Mouse (Mus musculus): ENCODE data around the gene Dnajb1. TPM values are rescaled to one million over a fixed set of nuclear protein-coding genes. Genes with fewer than 3 reads are reported as not detected.

Dnajb1 gene
- polyA plus RNA-seq, 1 experiment from 2014 or later, result 58.1 TPM

GRCm38 (mm10) chr8:83598146-83598545 lies 9.8 kb upstream of the Dnajb1 start:
- no peak overlapping the region for H3K4me3 ChIP-seq
- no peaks in the 10 kb centered on the region for H3K36me3 ChIP-seq
- H3K27ac ChIP-seq (replicated peaks), result no peak overlapping the region
- H3K4me1 ChIP-seq (replicated peaks), result peaks cover 6% of the 10 kb centered on the region
- WGBS, result 6% methylated on average over 1 of the region's 1 CpGs
- H3K9ac ChIP-seq, result no peak overlapping the region
- H3K9me3 ChIP-seq, result no peaks in the 10 kb centered on the region
- no peak overlapping the region for H3K4me2 ChIP-seq
- H3K27me3 ChIP-seq, result no peaks in the 10 kb centered on the region
- ATAC-seq (ENCODE audit: low FRiP score, low read depth), result no peak

GRCm38 (mm10) chr8:83599814-83600213 lies 8.2 kb upstream of the Dnajb1 start:
- no peak overlapping the region for H3K9ac ChIP-seq
- no peak overlapping the region for H3K4me3 ChIP-seq
- no peaks in the 10 kb centered on the region for H3K27me3 ChIP-seq
- 0 out of 2 replicates have a peak, but pooled peaks cover 2% of the 10 kb centered on the region for H3K4me1 ChIP-seq (replicated peaks)
- H3K36me3 ChIP-seq, result no peaks in the 10 kb centered on the region
- no peak overlapping the region for H3K27ac ChIP-seq (replicated peaks)
- no peak overlapping the region for H3K4me2 ChIP-seq
- ATAC-seq (ENCODE audit: low FRiP score, low read depth), result no peak
- no peaks in the 10 kb centered on the region for H3K9me3 ChIP-seq

GRCm38 (mm10) chr8:83602650-83603029 lies 5.4 kb upstream of the Dnajb1 start:
- no peaks in the 10 kb centered on the region for H3K9me3 ChIP-seq
- H3K27me3 ChIP-seq, result no peaks in the 10 kb centered on the region
- H3K9ac ChIP-seq, result no peak overlapping the region
- H3K4me3 ChIP-seq, result no peak overlapping the region
- no peaks in the 10 kb centered on the region for H3K36me3 ChIP-seq
- H3K4me1 ChIP-seq (replicated peaks), result peaks cover 6% of the 10 kb centered on the region
- 87% methylated on average over 2 of the region's 2 CpGs for WGBS
- no peak overlapping the region for H3K4me2 ChIP-seq
- H3K27ac ChIP-seq (replicated peaks), result no peak overlapping the region
- ATAC-seq (ENCODE audit: low FRiP score, low read depth), result no peak

DNA sequence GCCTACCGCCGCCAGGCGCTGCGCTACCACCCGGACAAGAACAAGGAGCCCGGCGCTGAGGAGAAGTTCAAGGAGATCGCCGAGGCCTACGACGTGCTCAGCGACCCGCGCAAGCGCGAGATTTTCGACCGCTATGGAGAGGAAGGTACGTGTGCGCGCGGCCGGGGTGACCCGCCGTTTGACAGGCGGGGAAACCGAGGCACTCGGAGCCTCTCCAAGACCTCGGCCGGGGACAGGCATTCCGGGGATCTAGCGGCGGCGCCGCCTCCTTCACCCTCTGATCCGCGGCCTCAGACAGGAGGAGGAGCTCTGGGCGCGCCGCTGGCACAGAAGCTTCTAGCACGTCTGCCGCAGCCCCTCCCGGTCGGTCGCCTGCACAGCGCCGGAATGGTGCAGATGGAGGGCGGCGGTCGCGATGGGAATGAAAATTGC lies 421 bp downstream of the Dnajb1 start:
- no peaks in the 10 kb centered on the region for H3K9me3 ChIP-seq
- peak; percentile 79 for ATAC-seq (ENCODE audit: low FRiP score, low read depth)
- WGBS, result under 1% methylated on average over 51 of the region's 51 CpGs
- H3K4me2 ChIP-seq, result peak overlapping the region; percentile 86
- peak overlapping the region; percentile 75 for H3K9ac ChIP-seq
- H3K4me3 ChIP-seq, result peak overlapping the region; percentile 63
- H3K4me1 ChIP-seq (replicated peaks), result peaks cover 23% of the 10 kb centered on the region
- H3K27ac ChIP-seq (replicated peaks), result peak overlapping the region; percentile 95
- H3K27me3 ChIP-seq, result no peaks in the 10 kb centered on the region
- peaks cover 30% of the 10 kb centered on the region for H3K36me3 ChIP-seq

- Histone ChIP-seq H3K9ac (peak overlapping the region; percentile 75), H3K27me3 (no peaks in the 10 kb centered on the region), H3K4me2 (peak overlapping the region; percentile 86), H3K9me3 (no peaks in the 10 kb centered on the region), H3K27ac (replicated peaks) (peak overlapping the region; percentile 95), H3K4me1 (replicated peaks) (peaks cover 23% of the 10 kb centered on the region), H3K4me3 (peak overlapping the region; percentile 63), H3K36me3 (peaks cover 33% of the 10 kb centered on the region)
- 37% methylated on average over 9 of the region's 9 CpGs for WGBS
- no peak for ATAC-seq (ENCODE audit: low FRiP score, low read depth)
Observed at GRCm38 (mm10) chr8:83609086-83609485, 1.1 kb downstream of the Dnajb1 start.

DNA sequence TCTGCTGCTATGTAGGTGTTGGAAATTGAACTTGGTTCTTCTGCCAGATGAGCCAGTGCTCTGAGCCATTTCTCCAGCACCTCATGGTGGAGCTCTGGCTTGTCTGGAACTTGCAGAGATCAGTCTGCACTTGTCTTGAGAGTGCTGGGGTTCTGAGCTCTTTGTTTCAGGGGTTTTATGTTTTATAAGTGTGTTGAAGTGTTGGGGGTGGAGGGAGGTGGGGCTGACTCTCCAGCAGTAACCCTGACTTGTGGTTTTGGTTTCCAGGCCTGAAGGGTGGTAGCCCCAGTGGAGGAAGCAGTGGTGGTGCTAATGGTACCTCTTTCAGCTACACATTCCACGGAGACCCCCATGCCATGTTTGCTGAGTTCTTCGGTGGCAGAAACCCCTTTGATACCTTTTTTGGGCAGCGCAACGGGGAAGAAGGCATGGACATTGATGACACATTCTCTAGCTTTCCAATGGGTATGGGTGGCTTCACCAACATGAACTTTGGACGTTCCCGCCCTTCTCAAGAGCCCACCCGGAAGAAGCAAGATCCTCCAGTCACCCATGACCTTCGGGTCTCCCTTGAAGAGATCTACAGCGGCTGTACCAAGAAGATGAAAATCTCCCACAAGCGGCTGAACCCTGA lies 1.7 kb downstream of the Dnajb1 start:
- Histone ChIP-seq H3K36me3 (peaks cover 33% of the 10 kb centered on the region), H3K27me3 (no peaks in the 10 kb centered on the region), H3K4me3 (peak overlapping the region; percentile 63), H3K27ac (replicated peaks) (no peak overlapping the region), H3K9ac (peak overlapping the region; percentile 75), H3K4me1 (replicated peaks) (peaks cover 23% of the 10 kb centered on the region), H3K4me2 (peak overlapping the region; percentile 86), H3K9me3 (no peaks in the 10 kb centered on the region)
- 96% methylated on average over 10 of the region's 10 CpGs for WGBS
- ATAC-seq (ENCODE audit: low FRiP score, low read depth), result no peak

GRCm38 (mm10) chr8:83611921-83612320 lies 3.9 kb downstream of the Dnajb1 start:
- H3K27ac ChIP-seq (replicated peaks), result no peak overlapping the region
- WGBS, result 95% methylated on average over 4 of the region's 4 CpGs
- H3K9ac ChIP-seq, result no peak overlapping the region
- H3K27me3 ChIP-seq, result no peaks in the 10 kb centered on the region
- peaks cover 33% of the 10 kb centered on the region for H3K36me3 ChIP-seq
- peaks cover 21% of the 10 kb centered on the region for H3K4me1 ChIP-seq (replicated peaks)
- H3K4me3 ChIP-seq, result no peak overlapping the region
- no peak for ATAC-seq (ENCODE audit: low FRiP score, low read depth)
- no peak overlapping the region for H3K4me2 ChIP-seq
- H3K9me3 ChIP-seq, result no peaks in the 10 kb centered on the region

DNA sequence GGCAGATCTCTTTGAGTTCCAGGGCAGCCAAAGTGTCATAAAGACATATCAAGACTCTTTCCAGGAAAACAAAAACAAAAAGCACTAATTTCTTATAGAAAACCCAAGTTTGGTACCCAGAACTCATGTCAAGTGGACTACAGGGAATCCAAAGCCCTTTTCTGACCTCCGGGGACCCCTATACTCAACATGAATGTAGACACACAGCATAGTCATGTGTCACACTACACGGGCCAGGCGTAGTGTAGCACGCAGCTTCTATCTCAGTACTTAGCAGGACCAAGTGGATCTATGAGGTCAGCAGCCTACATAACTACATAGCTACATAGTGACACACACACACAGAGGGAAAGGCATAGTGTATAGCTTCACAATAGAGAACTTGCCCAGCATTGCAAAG lies 5.7 kb downstream of the Dnajb1 start:
- no peak overlapping the region for H3K4me3 ChIP-seq
- WGBS, result 92% methylated on average over 4 of the region's 4 CpGs
- peaks cover 17% of the 10 kb centered on the region for H3K4me1 ChIP-seq (replicated peaks)
- H3K9me3 ChIP-seq, result no peaks in the 10 kb centered on the region
- no peaks in the 10 kb centered on the region for H3K27me3 ChIP-seq
- H3K9ac ChIP-seq, result no peak overlapping the region
- peaks cover 33% of the 10 kb centered on the region for H3K36me3 ChIP-seq
- no peak for ATAC-seq (ENCODE audit: low FRiP score, low read depth)
- no peak overlapping the region for H3K27ac ChIP-seq (replicated peaks)
- H3K4me2 ChIP-seq, result no peak overlapping the region

DNA sequence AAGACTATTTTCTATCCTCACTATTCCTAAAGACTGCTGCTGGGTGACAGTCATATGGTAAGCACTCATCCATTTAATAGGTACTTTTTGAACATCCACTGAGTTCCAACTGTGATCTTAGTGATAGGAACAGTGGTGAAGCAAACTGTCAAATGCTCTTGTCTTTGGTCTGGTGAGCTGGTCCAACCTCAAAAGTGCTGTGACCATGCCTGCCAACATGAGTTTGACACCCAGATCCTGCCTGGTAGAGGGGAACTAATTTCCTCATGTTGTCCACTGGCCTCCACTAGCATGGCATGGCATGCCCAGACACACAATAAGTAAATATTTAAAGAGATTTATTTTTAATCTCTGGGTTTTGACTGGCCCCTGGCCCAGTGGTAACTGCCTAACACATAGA lies 8.6 kb downstream of the Dnajb1 start:
- peaks cover 20% of the 10 kb centered on the region for H3K36me3 ChIP-seq
- H3K4me2 ChIP-seq, result no peak overlapping the region
- H3K4me3 ChIP-seq, result no peak overlapping the region
- H3K9me3 ChIP-seq, result no peaks in the 10 kb centered on the region
- H3K27ac ChIP-seq (replicated peaks), result no peak overlapping the region
- no peaks in the 10 kb centered on the region for H3K27me3 ChIP-seq
- H3K4me1 ChIP-seq (replicated peaks), result peaks cover under 1% of the 10 kb centered on the region; the same call in 1 of the 2 replicates
- H3K9ac ChIP-seq, result no peak overlapping the region
- no peak for ATAC-seq (ENCODE audit: low FRiP score, low read depth)

- H3K4me2 ChIP-seq, result no peak overlapping the region
- ATAC-seq (ENCODE audit: low FRiP score, low read depth), result no peak
- peaks cover 5% of the 10 kb centered on the region for H3K4me1 ChIP-seq (replicated peaks)
- peaks cover 15% of the 10 kb centered on the region for H3K36me3 ChIP-seq
- no peak overlapping the region for H3K9ac ChIP-seq
- H3K9me3 ChIP-seq, result no peaks in the 10 kb centered on the region
- H3K27me3 ChIP-seq, result no peaks in the 10 kb centered on the region
- H3K27ac ChIP-seq (replicated peaks), result no peak overlapping the region
- 92% methylated on average over 2 of the region's 2 CpGs for WGBS
- no peak overlapping the region for H3K4me3 ChIP-seq
Observed at GRCm38 (mm10) chr8:83617111-83617510, 9.1 kb downstream of the Dnajb1 start.

DNA sequence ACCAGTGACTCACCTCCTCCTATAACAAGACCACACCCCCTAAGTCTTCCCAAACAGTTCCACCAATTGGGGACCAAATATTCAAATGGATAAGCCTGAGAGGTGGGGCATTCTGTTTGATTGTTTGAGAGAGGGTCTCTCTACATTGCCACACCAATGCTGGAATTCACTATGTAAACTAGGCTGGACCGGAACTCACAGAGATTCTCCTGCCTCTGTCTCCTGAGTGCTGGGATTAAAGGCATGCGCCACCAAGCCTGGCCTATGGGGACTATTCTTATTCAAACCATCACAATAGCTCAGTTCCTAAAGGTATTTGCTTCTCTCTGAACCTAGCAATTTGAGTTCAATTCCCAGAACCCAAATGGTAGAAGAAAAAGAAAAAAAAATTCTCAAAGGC lies 10.6 kb downstream of the Dnajb1 start:
- H3K27ac ChIP-seq (replicated peaks), result no peak overlapping the region
- WGBS, result 91% methylated on average over 2 of the region's 2 CpGs
- no peaks in the 10 kb centered on the region for H3K27me3 ChIP-seq
- no peak for ATAC-seq (ENCODE audit: low FRiP score, low read depth)
- no peak overlapping the region for H3K4me3 ChIP-seq
- H3K36me3 ChIP-seq, result 0 out of 2 replicates have a peak, but pooled peaks cover 3% of the 10 kb centered on the region
- no peak overlapping the region for H3K4me2 ChIP-seq
- H3K9me3 ChIP-seq, result no peaks in the 10 kb centered on the region
- H3K9ac ChIP-seq, result no peak overlapping the region
- peaks cover 7% of the 10 kb centered on the region for H3K4me1 ChIP-seq (replicated peaks)

DNA sequence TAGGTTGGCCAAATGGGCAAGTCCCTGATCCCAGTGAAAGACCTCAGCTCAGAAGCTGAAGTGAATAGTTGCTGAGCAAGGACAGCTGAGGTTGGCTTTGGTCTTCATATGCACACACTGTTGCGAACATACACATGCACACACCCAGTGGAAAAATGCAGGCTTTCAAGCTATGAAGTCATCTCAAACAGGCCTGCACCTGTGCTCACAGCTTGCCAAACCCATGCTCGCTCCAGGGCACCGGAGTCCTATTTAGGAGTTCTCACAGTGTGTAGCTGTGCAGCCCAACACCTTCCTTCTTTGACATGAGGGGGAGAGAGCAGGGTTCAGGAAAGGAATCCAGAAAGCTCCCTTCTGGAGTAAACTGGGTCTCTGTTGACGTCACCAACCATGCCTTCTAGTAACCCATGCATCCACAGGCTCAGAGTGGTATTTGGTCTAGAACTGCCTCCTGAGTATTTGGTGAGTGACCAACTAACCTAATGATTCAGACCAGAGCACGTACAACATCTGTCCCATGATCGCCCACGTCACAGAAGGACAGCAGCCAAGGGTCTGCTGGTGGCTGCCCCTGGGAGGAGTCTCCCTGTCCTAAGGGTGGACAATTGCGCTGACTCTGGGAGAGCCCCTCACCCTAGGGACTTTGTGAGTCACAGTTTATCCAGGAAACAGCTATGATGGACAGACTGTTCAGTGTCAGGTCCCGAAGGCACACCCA lies 11.7 kb downstream of the Dnajb1 start:
- Histone ChIP-seq H3K4me3 (no peak overlapping the region), H3K9me3 (no peaks in the 10 kb centered on the region), H3K4me2 (no peak overlapping the region), H3K36me3 (no peaks in the 10 kb centered on the region), H3K27me3 (no peaks in the 10 kb centered on the region), H3K27ac (replicated peaks) (no peak overlapping the region), H3K4me1 (replicated peaks) (peaks cover 7% of the 10 kb centered on the region), H3K9ac (no peak overlapping the region)
- WGBS, result 91% methylated on average over 9 of the region's 9 CpGs
- no peak for ATAC-seq (ENCODE audit: low FRiP score, low read depth)

Measured in hindbrain, embryonic 15.5 days (tissue).